Mouse (Mus musculus): Measurements from ENCODE around the gene Mgam.
"Not testable (repeated sequence)": the region's sequence is repeated elsewhere in the genome, so short reads cannot be mapped to it uniquely, and the experiment has no call there.

The Mgam gene

GRCm38 (mm10) chr6:40728506-40728905 lies 99.9 kb downstream of the Mgam start:
- DNase-seq (ENCODE audit: low spot score in 2 of 2): not testable (repeated sequence)

- no peak for DNase-seq (ENCODE audit: low spot score in 2 of 2)
Observed at GRCm38 (mm10) chr6:40739545-40739944, 110.9 kb downstream of the Mgam start.

GRCm38 (mm10) chr6:40749030-40749429 lies 120.4 kb downstream of the Mgam start:
- DNase-seq (ENCODE audit: low spot score in 2 of 2): not testable (repeated sequence)

- no peak for DNase-seq (ENCODE audit: low spot score in 2 of 2)
Observed at GRCm38 (mm10) chr6:40755948-40756347, 127.3 kb downstream of the Mgam start.

GRCm38 (mm10) chr6:40757346-40757745 lies 128.7 kb downstream of the Mgam start:
- DNase-seq (ENCODE audit: low spot score in 2 of 2): not testable (repeated sequence)

- DNase-seq (ENCODE audit: low spot score in 2 of 2): no peak
Observed at GRCm38 (mm10) chr6:40774656-40775055, 146.0 kb downstream of the Mgam start.

GRCm38 (mm10) chr6:40778458-40778857 lies 149.8 kb downstream of the Mgam start:
- DNase-seq (ENCODE audit: low spot score in 2 of 2): no peak

- DNase-seq (ENCODE audit: low spot score in 2 of 2): no peak
Observed at GRCm38 (mm10) chr6:40783637-40784036, 155.0 kb downstream of the Mgam start.

GRCm38 (mm10) chr6:40784378-40784777 lies 155.7 kb downstream of the Mgam start:
- no peak for DNase-seq (ENCODE audit: low spot score in 2 of 2)

GRCm38 (mm10) chr6:40795077-40795812 lies 166.6 kb downstream of the Mgam start:
- no peak for DNase-seq (ENCODE audit: low spot score in 2 of 2)

- no peak for DNase-seq (ENCODE audit: low spot score in 2 of 2)
Observed at GRCm38 (mm10) chr6:40818237-40818902, 189.7 kb downstream of the Mgam start.
